Mouse (Mus musculus) megakaryocyte, embryonic 14.5 days (primary cell): ENCODE measurements around the gene Hip1r.
"Not testable (repeated sequence)": the region's sequence is repeated elsewhere in the genome, so short reads cannot be mapped to it uniquely, and the experiment has no call there.

Experiments used
- FLI1 ChIP-seq: IDR thresholded peaks from 2 replicates; pipeline ENCODE4 v1.6.1; 2012; ENCODE audit warnings: low read length, inconsistent platforms, mixed read lengths
- GATA1 ChIP-seq: IDR thresholded peaks from 3 replicates; pipeline ENCODE4 v1.6.1; 2012; ENCODE audit warnings: mixed read lengths, low read length, inconsistent platforms, borderline replicate concordance

DNA sequence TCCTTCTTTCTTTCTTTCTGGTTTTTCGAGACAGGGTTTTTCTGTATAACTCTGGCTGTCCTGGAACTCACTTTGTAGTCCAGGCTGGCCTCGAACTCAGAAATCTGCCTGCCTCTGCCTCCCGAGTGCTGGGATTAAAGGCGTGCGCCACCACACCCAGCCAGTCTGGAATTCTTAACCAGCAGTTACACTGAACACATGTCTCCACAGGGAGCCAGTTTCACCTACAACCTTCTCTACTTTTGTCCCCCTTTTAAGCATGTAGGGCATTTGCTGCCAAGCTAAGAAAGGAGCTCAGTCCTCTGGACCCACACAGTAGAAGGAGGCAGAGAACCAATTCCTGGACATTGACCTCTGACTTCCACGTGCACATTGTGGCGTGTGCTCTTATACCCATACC is 79.2 kb downstream of the Hip1r start:
- TF ChIP-seq GATA1, FLI1: not testable (repeated sequence)
